Comparison of ENCODE assay signal across 22 mouse cellular contexts in genomic region chr11:84101182-84101581, GRCm38 (mm10). TPM values are rescaled to one million over a fixed set of nuclear protein-coding genes. Genes with fewer than 3 reads are reported as not detected.
DNase-seq lines count a peak whose midpoint lies in the region; ATAC-seq and TF ChIP-seq lines count a peak whose summit lies in the region.
"Had no signal": no experiment of that assay in that cellular context is flagged by ENCODE, and none has a peak within 500 bp of the region (broad histone marks: within the 10 kb centered on the region; RNA-seq: fewer than 3 reads in every experiment).

No protein-coding gene starts in this region.

- H3K9ac ChIP-seq in forebrain, embryonic 14.5 days (ENCODE audit: low read length) = no peak overlapping the region
- H3K9ac ChIP-seq in forebrain, embryonic 15.5 days (replicated peaks) = no peak overlapping the region
- no peak overlapping the region for H3K9ac ChIP-seq in limb, embryonic 14.5 days (ENCODE audit: low read depth, low read length, severe bottlenecking)
- H3K9ac ChIP-seq: forebrain, postnatal 0 days; hindbrain, embryonic 12.5 days; liver, embryonic 13.5 days; neural tube, embryonic 12.5 days had no signal

- H3K9me3 ChIP-seq in forebrain, embryonic 14.5 days (replicated peaks; ENCODE audit: control insufficient read depth, low read length) = no peaks in the 10 kb centered on the region
- H3K9me3 ChIP-seq in forebrain, embryonic 15.5 days = no peaks in the 10 kb centered on the region
- no peaks in the 10 kb centered on the region for H3K9me3 ChIP-seq in limb, embryonic 14.5 days (ENCODE audit: control insufficient read depth, low read length)
- no peaks in the 10 kb centered on the region for H3K9me3 ChIP-seq in limb, embryonic 10.5 days (replicated peaks)
- H3K9me3 ChIP-seq: hindbrain, embryonic 12.5 days; liver, embryonic 13.5 days; midbrain, embryonic 10.5 days; neural tube, embryonic 12.5 days had no signal

- in situ Hi-C loops in Patski (cut with MboI; ENCODE audit: low pct_unique_long_range_greater_than_20kb) = no loop called here

- no peaks in the 10 kb centered on the region for H3K27me3 ChIP-seq in forebrain, embryonic 14.5 days (replicated peaks; ENCODE audit: control insufficient read depth, insufficient read depth, low read length)
- no peaks in the 10 kb centered on the region for H3K27me3 ChIP-seq in forebrain, embryonic 15.5 days
- no peaks in the 10 kb centered on the region for H3K27me3 ChIP-seq in limb, embryonic 14.5 days (ENCODE audit: control insufficient read depth, insufficient read depth, low read length)
- no peaks in the 10 kb centered on the region for H3K27me3 ChIP-seq in limb, embryonic 10.5 days (ENCODE audit: low read depth, poor library complexity, severe bottlenecking)
- no peaks in the 10 kb centered on the region for H3K27me3 ChIP-seq in Patski
- H3K27me3 ChIP-seq: hindbrain, embryonic 12.5 days; liver, embryonic 13.5 days; neural tube, embryonic 12.5 days had no signal

- no peak overlapping the region for H3K4me3 ChIP-seq in forebrain, embryonic 14.5 days (ENCODE audit: low read depth, low read length)
- no peak overlapping the region for H3K4me3 ChIP-seq in forebrain, embryonic 15.5 days
- no peak overlapping the region for H3K4me3 ChIP-seq in limb, embryonic 14.5 days (replicated peaks; ENCODE audit: low read length)
- no peak overlapping the region for H3K4me3 ChIP-seq in limb, embryonic 10.5 days
- H3K4me3 ChIP-seq: erythroblast, embryonic 14.5 days; gastrocnemius, adult 2 months; hindbrain, embryonic 12.5 days; liver, embryonic 13.5 days; midbrain, embryonic 10.5 days; neural tube, embryonic 12.5 days had no signal

- H3K4me1 ChIP-seq in forebrain, embryonic 14.5 days (ENCODE audit: control insufficient read depth, insufficient read depth, low read length) = 0 out of 2 replicates have a peak, but pooled peaks cover 3% of the 10 kb centered on the region
- H3K4me1 ChIP-seq in forebrain, embryonic 15.5 days = peaks cover 10% of the 10 kb centered on the region; the same call in 1 of the 2 replicates
- no peaks in the 10 kb centered on the region for H3K4me1 ChIP-seq in limb, embryonic 14.5 days (ENCODE audit: control insufficient read depth, insufficient read depth, low read length)
- H3K4me1 ChIP-seq in limb, embryonic 10.5 days = no peaks in the 10 kb centered on the region
- H3K4me1 ChIP-seq: hindbrain, embryonic 12.5 days; liver, embryonic 13.5 days; midbrain, embryonic 10.5 days; neural tube, embryonic 12.5 days had no signal

- H3K36me3 ChIP-seq in forebrain, embryonic 14.5 days (ENCODE audit: control insufficient read depth, insufficient read depth, low read length) = peaks cover 75% of the 10 kb centered on the region
- peaks cover 53% of the 10 kb centered on the region for H3K36me3 ChIP-seq in forebrain, embryonic 15.5 days
- H3K36me3 ChIP-seq in limb, embryonic 14.5 days (ENCODE audit: control insufficient read depth, insufficient read depth, low read length) = peaks cover 89% of the 10 kb centered on the region
- peaks cover 98% of the 10 kb centered on the region for H3K36me3 ChIP-seq in limb, embryonic 10.5 days

- peak; percentile 64 for DNase-seq in forebrain, embryonic 14.5 days (ENCODE audit: low spot score)
- DNase-seq in limb, embryonic 14.5 days (ENCODE audit: low spot score) = peak; percentile 58
- no peak for DNase-seq in limb, embryonic 10.5 days (ENCODE audit: low spot score)
- peak; percentile 55 for DNase-seq in 3T3-L1 (ENCODE audit: low read depth, low spot score)
- DNase-seq in Patski (ENCODE audit: low read depth, low spot score) = peak; percentile 79
- DNase-seq in yolk sac, embryonic 10.5 days (ENCODE audit: low spot score) = no peak
- DNase-seq: cerebellum, postnatal 36 days; forebrain, postnatal 0 days; gastrocnemius, adult 2 months; kidney, adult 9 months; kidney, postnatal 4 days; liver, embryonic 13.5 days; thymus, postnatal 36 days had no signal

- TF ChIP-seq POLR2A in limb, embryonic 14.5 days (IDR thresholded peaks at IDR 0.05; ENCODE audit: borderline replicate concordance, extremely low read depth, insufficient read depth, insufficient read length) = no peak

- no peak overlapping the region for H3K4me2 ChIP-seq in forebrain, embryonic 14.5 days (ENCODE audit: low read length)
- H3K4me2 ChIP-seq in forebrain, embryonic 15.5 days (replicated peaks) = no peak overlapping the region
- H3K4me2 ChIP-seq in limb, embryonic 14.5 days (replicated peaks; ENCODE audit: low read depth, low read length, severe bottlenecking) = no peak overlapping the region
- H3K4me2 ChIP-seq: hindbrain, embryonic 12.5 days; liver, embryonic 13.5 days; neural tube, embryonic 12.5 days had no signal

- POLR2A ChIA-PET in Patski (lab: Charles Lee) = interaction anchor here (1.8 kb wide), 1 partner anchor 17 kb away, joined by 6 read pairs; no protein-coding TSS in a partner anchor

- no peak overlapping the region for H3K27ac ChIP-seq in forebrain, embryonic 14.5 days (ENCODE audit: low read depth, low read length)
- H3K27ac ChIP-seq in forebrain, embryonic 15.5 days (replicated peaks) = no peak overlapping the region
- no peak overlapping the region for H3K27ac ChIP-seq in limb, embryonic 14.5 days (replicated peaks; ENCODE audit: low read depth, low read length)
- H3K27ac ChIP-seq in limb, embryonic 10.5 days = no peak overlapping the region
- H3K27ac ChIP-seq: gastrocnemius, adult 2 months; hindbrain, embryonic 12.5 days; liver, embryonic 13.5 days; macrophage; midbrain, embryonic 10.5 days; neural tube, embryonic 12.5 days had no signal

- TF ChIP-seq CTCF in Patski (IDR thresholded peaks at IDR 0.05) = no peak

- CTCF ChIA-PET in Patski (lab: Charles Lee) = interaction anchor here (1.3 to 2.2 kb wide), 2 partner anchors 9 to 12 kb away, joined by 4 to 5 read pairs; no protein-coding TSS in a partner anchor

- ATAC-seq in forebrain, embryonic 14.5 days = no peak; the same call in 1 of the 2 replicates
- no peak for ATAC-seq in forebrain, embryonic 15.5 days (replicated peaks)
- no peak for ATAC-seq in limb, embryonic 14.5 days (ENCODE audit: low FRiP score, low read depth)
- ATAC-seq in Patski = peak; percentile 57
- no peak for ATAC-seq in frontal cortex, adult (ENCODE audit: low TSS enrichment)
- ATAC-seq: activated CD4-positive, CD25-positive, alpha-beta regulatory T cell, adult 4 months; forebrain, postnatal 0 days; inflammation-experienced regulatory T-cells, adult 6 months had no signal

RNA-seq across cellular contexts. Expression of gene Tada2a, which starts 28.2 kb away (rescaled TPM):
- 34.1 and 35.1 TPM in 2 replicates for polyA plus RNA-seq in forebrain, embryonic 14.5 days (2014; fragmentation: Nextera tagmentation; extraction: Ambion mirVana)
- 37.5 and 38.4 TPM in 2 replicates for polyA plus RNA-seq in forebrain, embryonic 15.5 days (2015; fragmentation: Nextera tagmentation; extraction: Ambion mirVana)
- 46.1 and 56.2 TPM in 2 replicates for polyA plus RNA-seq in limb, embryonic 14.5 days (2012; rRNA removed)
- polyA plus RNA-seq in limb, embryonic 14.5 days (2014; fragmentation: Nextera tagmentation; extraction: Ambion mirVana) = 36.9 and 37.1 TPM in 2 replicates
- 39.5 and 43.9 TPM in 2 replicates for polyA plus RNA-seq in limb, embryonic 10.5 days (2016; fragmentation: Nextera tagmentation; extraction: Ambion mirVana)
- 22.9 TPM for polyA plus RNA-seq in Patski (2021)

RNA-seq across cellular contexts. Expression of gene Acaca, which starts 28.3 kb away (rescaled TPM):
- polyA plus RNA-seq in forebrain, embryonic 14.5 days (2014; fragmentation: Nextera tagmentation; extraction: Ambion mirVana) = 24.3 and 32.1 TPM in 2 replicates
- 26.4 and 27.5 TPM in 2 replicates for polyA plus RNA-seq in forebrain, embryonic 15.5 days (2015; fragmentation: Nextera tagmentation; extraction: Ambion mirVana)
- polyA plus RNA-seq in limb, embryonic 14.5 days (2012; rRNA removed) = 19.5 and 20.3 TPM in 2 replicates
- polyA plus RNA-seq in limb, embryonic 14.5 days (2014; fragmentation: Nextera tagmentation; extraction: Ambion mirVana) = 18.2 and 21.2 TPM in 2 replicates
- polyA plus RNA-seq in limb, embryonic 10.5 days (2016; fragmentation: Nextera tagmentation; extraction: Ambion mirVana) = 21.3 and 22.8 TPM in 2 replicates
- 29.4 TPM for polyA plus RNA-seq in Patski (2021)

RNA-seq across cellular contexts. Expression of gene Dusp14, which starts 32.1 kb away (rescaled TPM):
- polyA plus RNA-seq in forebrain, embryonic 14.5 days (2014; fragmentation: Nextera tagmentation; extraction: Ambion mirVana) = 33.3 and 45.7 TPM in 2 replicates
- 31.7 and 33.2 TPM in 2 replicates for polyA plus RNA-seq in forebrain, embryonic 15.5 days (2015; fragmentation: Nextera tagmentation; extraction: Ambion mirVana)
- polyA plus RNA-seq in limb, embryonic 14.5 days (2012; rRNA removed) = 15.3 and 18.2 TPM in 2 replicates
- 21.9 and 23.6 TPM in 2 replicates for polyA plus RNA-seq in limb, embryonic 14.5 days (2014; fragmentation: Nextera tagmentation; extraction: Ambion mirVana)
- 5.6 and 7.3 TPM in 2 replicates for polyA plus RNA-seq in limb, embryonic 10.5 days (2016; fragmentation: Nextera tagmentation; extraction: Ambion mirVana)
- 34.8 TPM for polyA plus RNA-seq in Patski (2021)
- polyA plus RNA-seq: erythroblast, embryonic 14.5 days had no signal

Comparison
In these comparisons a context has a peak if more than half of its experiments do, and no peak if none do; other contexts are left out.
1. DNase-seq: peak in forebrain, embryonic 14.5 days (single experiment), limb, embryonic 14.5 days (single experiment), 3T3-L1 (single experiment) and Patski (single experiment); none in limb, embryonic 10.5 days (single experiment) and yolk sac, embryonic 10.5 days (single experiment).